Mouse (Mus musculus): ENCODE results near the gene Ms4a4b.
"Not testable (repeated sequence)": the region's sequence is repeated elsewhere in the genome, so short reads cannot be mapped to it uniquely, and the experiment has no call there.

Ms4a4b gene

DNA sequence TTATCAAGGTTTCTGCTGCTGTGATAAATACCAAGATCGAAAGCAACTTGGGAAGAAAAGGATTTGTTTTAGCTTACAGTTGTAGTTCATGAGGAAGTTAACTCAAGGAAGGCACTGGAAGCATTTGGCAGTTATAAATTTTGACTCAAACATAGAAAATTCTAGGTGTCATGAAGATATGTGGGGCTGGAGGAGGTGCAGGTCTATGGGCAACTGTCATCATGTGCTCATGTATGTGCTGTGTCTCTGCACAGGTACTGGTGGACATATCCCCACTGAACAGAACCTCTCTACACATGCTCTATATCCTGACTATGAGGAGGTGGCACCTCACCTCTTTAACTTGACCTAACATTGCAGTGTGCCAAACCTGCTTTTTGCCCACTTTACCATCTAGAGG lies 43.2 kb downstream of the Ms4a4b start:
- no peak for DNase-seq (ENCODE audit: low spot score)

DNA sequence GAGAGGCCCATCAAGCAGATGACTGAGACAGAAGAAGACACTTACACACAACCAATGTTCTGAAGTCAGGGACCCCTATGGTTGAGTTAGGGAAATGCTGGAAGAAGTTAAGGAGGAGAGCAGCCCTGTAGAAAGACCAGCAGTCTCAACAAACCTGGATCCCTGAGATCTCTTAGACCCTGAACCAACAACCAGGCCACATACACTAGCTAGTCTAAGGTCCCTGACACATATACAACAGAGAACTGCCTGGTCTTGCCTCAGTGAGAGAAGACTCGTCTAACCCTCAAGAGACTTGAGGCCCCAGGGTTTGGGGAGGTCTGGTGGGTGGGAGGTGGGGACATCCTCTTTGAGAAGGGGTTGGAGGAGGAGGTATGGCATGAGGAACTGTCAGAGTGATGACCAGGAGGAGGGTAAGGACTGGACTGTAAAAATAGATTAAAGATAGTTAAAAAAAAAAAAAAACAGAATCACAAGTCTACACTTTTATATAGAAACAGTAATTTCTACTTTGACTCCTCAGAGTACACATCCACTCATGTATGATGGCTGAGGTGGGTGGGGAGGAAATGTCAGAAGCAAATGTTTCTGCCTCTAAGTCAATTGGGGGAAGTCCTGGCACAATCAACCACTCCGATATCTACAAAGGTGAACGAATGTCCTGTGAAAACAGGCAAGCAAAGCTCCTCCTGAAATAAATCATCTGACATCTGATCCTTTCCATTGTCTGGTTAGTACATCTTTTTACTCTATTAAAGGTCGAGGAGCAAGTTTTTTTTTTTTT lies 48.2 kb downstream of the Ms4a4b start:
- DNase-seq (ENCODE audit: low spot score) = no peak

- DNase-seq (ENCODE audit: low spot score) = no peak
Measured at GRCm38 (mm10) chr19:11492671-11493070, 49.3 kb downstream of the Ms4a4b start.

DNA sequence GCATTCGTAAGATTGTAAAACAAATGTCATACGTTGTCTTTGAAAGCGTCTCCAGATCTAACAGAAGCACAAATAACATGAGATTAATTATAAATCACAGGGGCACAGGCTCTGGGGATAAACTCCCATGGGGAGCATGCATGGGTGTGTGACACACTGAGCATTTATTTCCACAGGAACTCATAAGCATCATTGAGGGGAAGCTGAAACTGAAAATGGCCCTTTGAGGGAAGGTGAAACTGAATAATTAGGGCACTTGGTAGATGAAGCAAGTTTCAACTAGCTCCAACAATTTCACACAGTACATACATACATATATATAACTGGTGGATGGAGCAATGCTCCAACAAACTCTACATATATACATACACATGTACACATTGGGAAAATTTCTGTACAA lies 51.2 kb downstream of the Ms4a4b start:
- DNase-seq (ENCODE audit: low spot score) = no peak

- DNase-seq (ENCODE audit: low spot score) = no peak
Measured at GRCm38 (mm10) chr19:11496361-11496760, 53.0 kb downstream of the Ms4a4b start.

- not testable (repeated sequence) for DNase-seq (ENCODE audit: low spot score)
Measured at GRCm38 (mm10) chr19:11497300-11497699, 53.9 kb downstream of the Ms4a4b start.

DNA sequence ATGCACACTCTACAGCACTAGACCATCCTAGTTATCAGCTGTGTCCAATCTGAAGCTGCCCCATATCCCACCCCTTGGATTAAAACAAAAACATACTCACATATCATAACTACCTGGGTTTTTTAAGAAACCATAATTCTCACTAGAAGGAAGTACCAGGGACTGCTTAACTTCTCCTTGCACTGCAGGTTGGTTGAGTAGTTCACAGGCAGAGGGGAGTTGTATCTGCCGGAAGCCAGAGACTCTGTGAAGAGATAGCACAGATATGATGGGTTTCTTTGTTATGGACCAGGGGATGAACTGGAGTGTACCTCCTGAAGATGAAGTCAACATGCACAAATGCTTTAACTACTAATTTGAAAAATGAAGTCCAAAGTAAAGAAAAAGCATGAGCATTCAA lies 57.4 kb downstream of the Ms4a4b start:
- DNase-seq (ENCODE audit: low spot score) = no peak

DNA sequence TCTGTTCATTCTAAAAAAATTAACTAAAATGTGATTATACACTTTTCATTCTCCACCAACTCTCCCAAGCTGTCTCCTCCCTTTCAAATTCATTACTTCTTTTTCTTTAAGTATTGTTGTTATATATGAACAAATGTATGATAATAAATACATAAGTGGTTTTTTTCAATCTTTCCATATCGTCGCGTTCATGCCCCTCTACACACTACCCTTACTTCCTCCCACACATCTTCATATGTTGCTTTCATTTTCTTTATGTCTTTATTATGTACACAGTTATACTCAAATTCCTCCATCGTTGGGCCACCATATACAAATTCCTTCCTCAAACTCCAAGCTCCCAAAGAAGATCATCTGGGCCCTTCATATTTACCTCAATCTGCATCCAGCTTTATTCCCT lies 58.0 kb downstream of the Ms4a4b start:
- DNase-seq (ENCODE audit: low spot score) = no peak

- no peak for DNase-seq (ENCODE audit: low spot score)
Measured at GRCm38 (mm10) chr19:11504857-11505256, 61.5 kb downstream of the Ms4a4b start.

DNA sequence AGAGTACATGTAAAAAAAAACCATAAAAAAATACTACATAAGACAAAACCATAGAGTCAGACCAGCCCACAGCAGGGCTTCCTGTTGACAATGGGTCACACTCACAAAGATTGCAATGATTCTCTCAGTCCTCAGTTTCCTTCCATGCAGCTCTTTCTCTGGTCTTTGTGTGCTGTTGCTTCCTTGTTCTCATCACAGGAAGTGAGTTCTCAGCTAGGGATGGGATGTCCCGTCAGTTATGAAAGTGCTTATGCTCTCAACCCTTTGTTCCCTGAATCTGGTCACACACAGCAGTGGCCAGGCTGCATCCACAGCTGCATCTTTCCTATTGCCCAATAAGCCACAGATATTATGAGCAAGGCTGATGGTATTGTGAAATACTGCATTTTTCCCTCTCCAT lies 70.1 kb downstream of the Ms4a4b start:
- no peak for DNase-seq (ENCODE audit: low spot score)

GRCm38 (mm10) chr19:11516246-11516645 lies 72.9 kb downstream of the Ms4a4b start, which contains the start of gene Ms4a6b:
TSS of gene Ms4a6b (plus strand) at chr19:11516512.
- no peak for DNase-seq (ENCODE audit: low spot score)

Measured in layer of hippocampus, adult 9-10 months (tissue).